Mouse (Mus musculus) stomach, embryonic 16.5 days (tissue): ENCODE results near the gene Slc37a1. TPM values are rescaled to one million over a fixed set of nuclear protein-coding genes. Genes with fewer than 3 reads are reported as not detected.
A peak's percentile ranks its signal among the peaks of the same experiment; 100 is the strongest.

ENCODE experiments used
- ATAC-seq: fragments of 200-750 bp; cut with Nextera tagmentation; 2 replicates; pipeline ENCODE4 v1.8.0; 2017; ENCODE audit warnings: moderate number of reproducible peaks, moderate TSS enrichment; ENCODE audit not compliant: insufficient read depth, low FRiP score
- H3K27ac ChIP-seq: fragments of 300-500 bp; sonication (generic); 2 replicates; pipeline ENCODE4 v1.5.1; 2014; ENCODE audit warnings: low read length
- H3K27me3 ChIP-seq: fragments of 300-500 bp; sonication (generic); 2 replicates; pipeline ENCODE4 v1.6.1; 2014; ENCODE audit warnings: low read length, control low read depth, mixed read lengths; ENCODE audit not compliant: control insufficient read depth, insufficient read depth
- H3K36me3 ChIP-seq: fragments of 300-500 bp; sonication (generic); 2 replicates; pipeline ENCODE4 v1.6.1; 2014; ENCODE audit warnings: low read length; ENCODE audit not compliant: control insufficient read depth, insufficient read depth
- H3K4me1 ChIP-seq: fragments of 300-500 bp; sonication (generic); 2 replicates; pipeline ENCODE4 v1.6.1; 2014; ENCODE audit warnings: low read length, control low read depth, mixed read lengths; ENCODE audit not compliant: control insufficient read depth, insufficient read depth
- H3K4me2 ChIP-seq: fragments of 300-500 bp; sonication (generic); 2 replicates; pipeline ENCODE4 v1.6.1; 2014; ENCODE audit warnings: low read depth, low read length, mixed read lengths
- H3K4me3 ChIP-seq: fragments of 300-500 bp; sonication (generic); replicated peaks from 2 replicates; pipeline ENCODE4 v1.5.1; 2014; ENCODE audit warnings: mild to moderate bottlenecking, low read length
- H3K9ac ChIP-seq: fragments of 300-500 bp; sonication (generic); 2 replicates; pipeline ENCODE4 v1.6.1; 2014; ENCODE audit warnings: low read length
- H3K9me3 ChIP-seq: fragments of 300-500 bp; sonication (generic); replicated peaks from 2 replicates; pipeline ENCODE4 v1.6.1; 2016; ENCODE audit warnings: low read length, control low read depth; ENCODE audit not compliant: control insufficient read depth
- WGBS: fragments of 180-500 bp; shearing (Covaris S2); extraction: QIAGEN DNeasy Blood & Tissue Kit; methylation state at CpG from one replicate; pipeline ENCODE4 v1.1.7; 2014; 5-methylcytosine and 5-hydroxymethylcytosine counted together
- polyA plus RNA-seq: library from polyadenylated mRNA; unstranded; fragments of >200 nt; fragmentation: Nextera tagmentation; extraction: Ambion mirVana; gene quantifications from 2 replicates; pipeline ENCODE4 v1.2.1, GENCODE M21; 2015

Slc37a1 gene
- 16.1 and 22.5 TPM in 2 replicates for polyA plus RNA-seq

DNA sequence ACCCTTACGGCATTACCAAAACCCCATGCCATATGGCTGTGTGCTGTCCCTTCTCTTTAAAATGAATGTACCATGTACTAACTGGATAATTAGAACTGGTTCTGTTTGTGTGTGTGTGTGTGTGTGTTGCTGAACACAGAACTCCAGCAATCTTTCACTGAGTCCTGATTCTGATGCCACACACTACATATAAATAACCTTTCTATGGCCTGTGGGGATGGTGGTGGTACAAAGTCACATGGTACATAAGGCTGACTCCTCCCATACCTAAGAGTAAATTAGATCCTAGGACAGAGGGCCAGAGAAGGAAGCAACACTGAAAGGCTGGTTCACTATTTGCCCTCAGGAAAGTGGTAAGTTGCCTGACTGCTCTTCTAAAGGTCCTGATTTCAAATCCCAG is at the start of gene Slc37a1:
Slc37a1 (plus strand) TSS at position 301 of the 400 bp plus-strand sequence.
- no peaks in the 10 kb centered on the region for H3K9me3 ChIP-seq
- H3K27me3 ChIP-seq = no peaks in the 10 kb centered on the region
- ATAC-seq = no peak
- no peak within 1 kb of the TSS for H3K4me2 ChIP-seq
- no peaks in the 10 kb centered on the region for H3K4me1 ChIP-seq
- no peak within 1 kb of the TSS for H3K27ac ChIP-seq
- no peaks in the 10 kb centered on the region for H3K36me3 ChIP-seq
- H3K4me3 ChIP-seq = no peak within 1 kb of the TSS
- no peak within 1 kb of the TSS for H3K9ac ChIP-seq
- WGBS = 97% methylated on average over 1 of the region's 1 CpGs

- no peak for ATAC-seq
- no peaks in the 10 kb centered on the region for H3K27me3 ChIP-seq
- WGBS = 77% methylated on average over 7 of the region's 7 CpGs
- no peak overlapping the region for H3K4me2 ChIP-seq
- no peaks in the 10 kb centered on the region for H3K9me3 ChIP-seq
- H3K27ac ChIP-seq = no peak overlapping the region
- no peak overlapping the region for H3K9ac ChIP-seq
- no peaks in the 10 kb centered on the region for H3K4me1 ChIP-seq
- no peak overlapping the region for H3K4me3 ChIP-seq
- H3K36me3 ChIP-seq = no peaks in the 10 kb centered on the region
Observed at GRCm38 (mm10) chr17:31238234-31239020, 48.2 kb upstream of the Slc37a1 start.

DNA sequence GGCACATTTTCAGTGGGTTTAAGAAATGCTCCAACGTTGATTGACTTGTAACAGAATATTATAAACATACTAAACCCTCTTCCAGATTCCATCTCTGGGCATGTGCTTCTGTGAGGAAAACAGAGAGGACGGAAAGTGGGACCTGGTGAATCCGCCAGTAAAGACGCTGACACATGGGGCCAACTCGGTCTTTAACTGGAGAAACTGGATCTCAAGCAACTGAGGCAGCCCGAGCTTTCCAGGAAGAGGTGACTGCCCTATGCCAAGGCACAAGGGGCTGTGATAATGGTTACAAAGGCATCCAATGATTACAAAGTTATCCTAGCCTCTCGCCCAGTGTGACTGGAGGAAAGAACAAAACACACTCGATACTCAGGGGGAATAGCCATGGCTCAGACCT is 45.4 kb upstream of the Slc37a1 start:
- Histone ChIP-seq H3K4me1 (no peaks in the 10 kb centered on the region), H3K4me2 (no peak overlapping the region), H3K36me3 (no peaks in the 10 kb centered on the region), H3K27me3 (no peaks in the 10 kb centered on the region), H3K27ac (no peak overlapping the region), H3K4me3 (no peak overlapping the region), H3K9me3 (no peaks in the 10 kb centered on the region), H3K9ac (no peak overlapping the region)
- WGBS = 78% methylated on average over 8 of the region's 8 CpGs
- ATAC-seq = no peak

- Histone ChIP-seq H3K4me3 (no peak overlapping the region), H3K9me3 (no peaks in the 10 kb centered on the region), H3K27ac (no peak overlapping the region), H3K4me1 (no peaks in the 10 kb centered on the region), H3K9ac (no peak overlapping the region), H3K27me3 (no peaks in the 10 kb centered on the region), H3K36me3 (no peaks in the 10 kb centered on the region), H3K4me2 (no peak overlapping the region)
- 8% methylated on average over 1 of the region's 1 CpGs for WGBS
- ATAC-seq = no peak
Observed at GRCm38 (mm10) chr17:31242764-31243163, 43.8 kb upstream of the Slc37a1 start.

DNA sequence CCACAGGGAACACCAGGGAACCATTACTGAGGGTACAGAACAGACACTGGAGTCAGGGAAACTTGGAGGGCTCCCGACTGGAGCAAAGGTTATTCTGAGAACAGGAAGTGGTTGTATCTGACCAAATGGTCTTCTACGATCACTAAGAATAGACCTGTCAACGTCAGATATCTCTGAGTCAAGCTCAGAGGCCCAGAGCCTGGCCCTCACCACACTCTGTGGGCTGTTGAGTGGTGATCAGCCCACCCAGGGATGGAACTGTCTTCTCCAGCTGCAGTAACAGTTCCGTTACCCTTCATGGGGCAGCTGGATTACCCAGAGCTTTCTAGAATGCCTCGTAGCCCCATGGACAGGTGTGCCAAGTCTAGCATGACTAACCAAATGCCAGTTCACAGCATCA is 41.3 kb upstream of the Slc37a1 start:
- Histone ChIP-seq H3K9me3 (no peaks in the 10 kb centered on the region), H3K27me3 (no peaks in the 10 kb centered on the region), H3K4me2 (no peak overlapping the region), H3K4me1 (no peaks in the 10 kb centered on the region), H3K9ac (no peak overlapping the region), H3K36me3 (no peaks in the 10 kb centered on the region), H3K4me3 (no peak overlapping the region), H3K27ac (no peak overlapping the region)
- no peak for ATAC-seq
- 75% methylated on average over 5 of the region's 5 CpGs for WGBS

- no peak overlapping the region for H3K27ac ChIP-seq
- H3K4me2 ChIP-seq = no peak overlapping the region
- no peak overlapping the region for H3K9ac ChIP-seq
- no peak overlapping the region for H3K4me3 ChIP-seq
- H3K4me1 ChIP-seq = no peaks in the 10 kb centered on the region
- no peaks in the 10 kb centered on the region for H3K9me3 ChIP-seq
- 31% methylated on average over 5 of the region's 5 CpGs for WGBS
- no peak for ATAC-seq
- H3K36me3 ChIP-seq = no peaks in the 10 kb centered on the region
- H3K27me3 ChIP-seq = no peaks in the 10 kb centered on the region
Observed at GRCm38 (mm10) chr17:31247144-31247543, 39.4 kb upstream of the Slc37a1 start.

GRCm38 (mm10) chr17:31253951-31254350 is 32.6 kb upstream of the Slc37a1 start:
- no peak for ATAC-seq
- WGBS = 63% methylated on average over 5 of the region's 5 CpGs
- H3K27ac ChIP-seq = no peak overlapping the region
- H3K4me2 ChIP-seq = no peak overlapping the region
- no peak overlapping the region for H3K9ac ChIP-seq
- H3K4me1 ChIP-seq = no peaks in the 10 kb centered on the region
- no peaks in the 10 kb centered on the region for H3K27me3 ChIP-seq
- no peaks in the 10 kb centered on the region for H3K36me3 ChIP-seq
- no peaks in the 10 kb centered on the region for H3K9me3 ChIP-seq
- H3K4me3 ChIP-seq = no peak overlapping the region

GRCm38 (mm10) chr17:31254463-31254931 is 32.1 kb upstream of the Slc37a1 start:
- Histone ChIP-seq H3K9me3 (no peaks in the 10 kb centered on the region), H3K9ac (no peak overlapping the region), H3K4me1 (no peaks in the 10 kb centered on the region), H3K27me3 (no peaks in the 10 kb centered on the region), H3K27ac (no peak overlapping the region), H3K4me2 (no peak overlapping the region), H3K4me3 (no peak overlapping the region), H3K36me3 (no peaks in the 10 kb centered on the region)
- ATAC-seq = peak; percentile 85; the same call in 1 of the 2 replicates
- WGBS = 15% methylated on average over 9 of the region's 9 CpGs

GRCm38 (mm10) chr17:31257149-31257548 is 29.4 kb upstream of the Slc37a1 start:
- no peaks in the 10 kb centered on the region for H3K9me3 ChIP-seq
- 82% methylated on average over 1 of the region's 1 CpGs for WGBS
- no peak overlapping the region for H3K4me3 ChIP-seq
- no peaks in the 10 kb centered on the region for H3K36me3 ChIP-seq
- H3K27me3 ChIP-seq = no peaks in the 10 kb centered on the region
- no peak overlapping the region for H3K4me2 ChIP-seq
- ATAC-seq = no peak
- H3K9ac ChIP-seq = no peak overlapping the region
- no peaks in the 10 kb centered on the region for H3K4me1 ChIP-seq
- H3K27ac ChIP-seq = no peak overlapping the region
